Mouse (Mus musculus) retina, adult 2 months (tissue): ENCODE data around the gene Arpc5.
"Not testable (repeated sequence)": the region's sequence is repeated elsewhere in the genome, so short reads cannot be mapped to it uniquely, and the experiment has no call there.

Source experiments
- DNase-seq: peaks from one replicate; pipeline ENCODE4 v3.0.0-alpha.2; 2012; ENCODE audit warnings: low read depth, low spot score

The Arpc5 gene

DNA sequence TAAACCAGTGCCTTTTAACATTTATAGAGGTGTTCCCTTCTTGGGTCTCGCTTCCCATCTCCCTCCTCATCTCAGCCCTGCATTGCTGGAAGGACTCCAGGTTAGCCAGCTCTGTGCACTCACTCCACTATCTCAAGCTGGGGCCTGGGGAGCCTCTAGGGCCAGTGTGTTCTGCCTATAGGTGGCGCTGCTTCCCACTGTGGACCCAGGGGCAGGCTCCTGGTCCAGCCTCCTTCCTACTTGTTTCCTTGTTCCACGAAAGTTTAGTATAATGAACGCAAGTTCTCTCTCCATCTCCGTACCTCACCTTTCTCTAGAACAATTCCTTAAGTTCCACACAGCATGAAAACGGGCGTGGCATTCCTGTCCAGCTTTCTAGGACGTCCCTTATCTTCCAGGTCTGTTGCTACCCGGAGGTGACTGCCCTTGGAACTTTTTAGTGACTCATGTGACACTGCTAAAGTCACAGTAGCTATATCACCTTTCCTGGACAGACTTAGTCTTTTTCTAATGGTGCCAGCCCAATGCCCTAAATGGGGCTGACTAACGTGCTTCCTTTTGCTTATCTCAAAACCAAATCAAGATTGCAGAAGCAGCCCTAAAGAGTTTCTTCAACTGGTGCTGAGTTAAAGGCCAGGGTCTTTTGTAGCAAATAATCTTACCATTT, 12.9 kb downstream of the Arpc5 start:
- no peak for DNase-seq

DNA sequence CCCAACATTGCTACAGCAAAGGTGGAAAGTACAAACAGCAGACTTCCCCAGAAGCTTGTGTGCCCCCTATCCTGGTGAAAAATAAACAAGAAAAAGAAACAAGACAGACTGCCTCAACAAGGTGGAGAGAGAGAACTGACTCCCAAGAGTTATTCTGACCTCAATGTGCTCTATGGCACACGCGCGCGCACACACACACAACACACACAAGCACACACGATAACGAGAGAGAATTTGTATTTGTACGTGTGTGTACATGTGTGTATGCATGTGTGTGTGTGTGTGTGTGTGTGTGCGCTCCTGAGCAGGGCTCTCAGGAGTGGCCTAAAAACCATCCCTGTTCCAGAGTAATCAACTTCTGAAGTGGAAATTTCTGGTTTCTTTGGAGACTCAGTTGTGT, 18.3 kb downstream of the Arpc5 start:
- no peak for DNase-seq

DNA sequence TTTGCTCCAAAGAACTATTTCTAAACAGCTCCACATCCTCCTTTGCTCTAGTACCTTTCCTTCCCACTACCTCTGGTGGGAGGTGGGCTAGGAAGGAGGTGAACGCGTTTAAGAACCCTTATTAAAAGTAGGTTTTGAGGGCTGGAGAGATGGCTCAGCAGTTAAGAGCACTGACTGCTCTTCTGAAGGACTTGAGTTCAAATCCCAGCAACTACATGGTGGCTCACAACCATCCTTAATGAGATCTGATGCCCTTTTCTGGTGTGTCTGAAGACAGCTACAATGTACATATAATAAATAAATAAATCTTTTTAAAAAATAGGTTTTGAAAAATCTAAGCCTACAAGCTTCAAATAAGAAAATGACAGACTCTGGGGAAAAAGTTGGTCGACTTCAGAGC, 19.1 kb downstream of the Arpc5 start:
- not testable (repeated sequence) for DNase-seq

DNA sequence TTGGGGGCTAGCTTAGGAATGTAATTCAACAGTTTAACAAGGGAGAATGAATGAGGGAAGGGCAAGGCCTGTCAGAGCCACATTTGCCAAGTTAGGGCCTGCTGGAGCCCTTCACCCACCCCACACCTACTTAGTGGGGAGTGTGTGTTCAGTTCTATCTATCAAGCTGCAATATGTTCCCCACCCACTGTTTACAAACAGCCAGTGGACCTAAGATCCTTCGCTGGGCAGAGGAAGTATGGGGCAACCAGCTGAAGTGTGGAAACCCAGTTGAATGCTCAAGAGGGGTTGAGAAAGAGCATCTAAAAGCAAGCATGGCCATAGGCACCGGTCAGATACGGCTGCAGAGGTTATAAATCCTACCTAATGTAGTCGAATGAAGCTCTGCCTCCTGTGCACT, 20.6 kb downstream of the Arpc5 start:
- no peak for DNase-seq

DNA sequence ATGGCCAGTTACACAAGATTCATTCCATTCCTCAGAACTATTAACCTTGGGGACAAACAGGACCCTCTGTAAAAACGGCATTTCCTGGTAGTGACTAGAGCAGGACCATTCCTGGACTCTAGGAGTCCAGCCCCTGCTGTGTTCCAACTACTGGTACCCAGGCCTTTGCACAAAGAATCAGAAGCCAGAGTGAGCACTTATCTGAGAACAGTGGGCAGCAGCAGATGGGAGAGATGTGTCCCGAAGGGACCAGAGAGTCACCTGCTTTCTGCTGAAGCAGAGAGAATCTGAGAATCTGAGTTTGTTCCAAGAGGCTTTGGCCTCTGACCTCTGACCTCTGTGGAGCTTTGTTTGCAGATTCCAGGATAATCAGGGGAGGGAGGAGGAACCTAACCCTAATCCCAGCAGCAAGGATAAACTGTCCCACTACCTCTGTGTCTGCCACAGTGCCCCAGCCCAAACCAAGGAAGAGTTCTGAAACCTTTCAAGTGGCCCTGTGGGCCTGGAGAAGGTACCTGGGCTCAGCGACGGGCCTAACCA, 21.8 kb downstream of the Arpc5 start:
- no peak for DNase-seq

DNA sequence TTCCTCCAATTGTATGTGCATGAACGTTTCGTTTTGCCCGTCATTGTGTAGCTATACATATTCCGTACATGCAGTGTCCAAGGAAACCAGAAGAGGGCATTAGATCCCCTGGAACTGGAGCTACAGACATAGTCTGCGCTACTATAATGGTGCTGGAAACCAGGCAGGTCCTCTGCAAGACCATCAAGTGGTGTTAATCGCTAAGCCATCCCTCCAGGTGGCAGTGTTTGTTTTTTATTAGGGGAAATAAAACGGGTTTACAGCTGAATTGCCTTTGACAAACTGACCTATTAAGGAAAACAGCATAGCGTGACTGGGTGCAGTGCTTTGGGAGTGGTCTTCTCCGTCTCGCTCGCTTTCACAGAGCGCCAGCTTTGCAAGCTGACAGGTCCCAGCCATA, 23.9 kb downstream of the Arpc5 start:
- DNase-seq = no peak

DNA sequence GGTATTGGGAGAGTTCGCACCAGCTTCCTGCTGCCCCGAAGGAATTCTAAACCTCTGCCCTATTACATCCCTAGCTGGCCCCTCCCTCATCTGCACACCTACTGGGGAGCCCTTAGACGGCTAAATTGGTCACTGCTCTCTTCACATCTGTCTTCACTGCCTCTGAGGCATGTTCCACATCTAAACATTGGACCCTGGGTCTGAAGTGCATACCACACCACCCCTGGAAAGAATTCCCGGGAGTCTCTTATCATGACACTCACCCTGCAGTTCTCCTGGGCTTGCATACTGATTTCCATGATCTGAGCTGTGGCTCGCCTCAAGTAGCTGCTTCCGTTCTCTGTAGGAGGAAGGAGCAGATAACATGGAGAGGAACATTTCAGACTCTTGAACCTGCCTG, 24.5 kb downstream of the Arpc5 start:
- no peak for DNase-seq

DNA sequence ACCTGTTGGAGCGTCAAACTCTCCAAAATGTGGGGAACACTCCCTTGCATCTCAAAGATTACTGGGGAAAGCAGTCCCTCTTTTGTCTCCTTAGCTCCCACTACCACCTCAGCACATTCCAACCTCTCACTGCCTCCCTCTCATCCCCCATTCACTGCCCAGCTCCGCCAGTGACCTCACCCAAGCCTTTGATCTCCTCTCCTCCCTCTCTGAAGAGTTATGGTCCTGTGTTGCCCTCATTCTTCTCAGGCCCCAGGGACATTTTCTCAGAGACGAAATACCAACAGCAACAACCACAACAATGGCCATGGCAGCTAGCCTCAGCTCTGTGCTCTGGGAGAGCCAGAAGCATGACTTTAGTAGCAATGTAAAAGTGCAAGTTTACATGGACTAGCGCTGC, 24.9 kb downstream of the Arpc5 start:
- no peak for DNase-seq

DNA sequence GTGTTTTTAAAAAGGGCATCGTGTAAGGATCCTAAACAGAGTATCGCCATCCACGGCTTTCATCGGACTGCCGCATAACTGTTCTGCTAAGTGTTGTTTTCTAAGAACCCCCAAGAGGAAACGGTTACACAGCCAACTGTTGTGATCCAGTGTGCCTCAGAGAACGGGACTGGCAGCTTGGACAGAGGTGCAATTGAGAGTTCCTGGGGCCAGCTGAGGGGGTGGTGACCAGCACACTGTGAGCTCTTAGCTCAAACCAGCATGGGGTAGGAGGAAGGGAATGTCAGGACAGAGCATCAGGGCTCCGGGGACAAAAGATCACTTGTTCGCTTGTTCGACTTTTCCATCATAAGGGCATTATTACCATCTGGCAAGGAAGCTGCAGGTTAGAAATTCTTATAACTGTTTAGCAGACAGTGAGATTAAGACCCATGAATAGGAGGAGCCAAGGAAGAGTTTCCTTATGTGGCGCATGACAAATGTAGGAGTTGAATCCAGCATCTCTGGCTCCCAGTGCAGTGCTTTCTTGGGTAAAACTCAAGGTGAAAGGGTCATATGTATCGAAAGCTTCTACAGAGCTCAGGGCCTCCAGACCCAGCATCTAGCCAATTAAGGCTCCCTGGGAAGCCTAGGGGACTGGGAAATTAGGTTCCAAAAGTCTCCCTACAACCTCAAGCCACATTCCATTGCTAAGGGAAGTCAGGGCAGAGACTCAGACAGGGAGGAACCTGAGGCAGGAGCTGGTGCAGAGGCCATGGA, 26.6 kb downstream of the Arpc5 start:
- DNase-seq = no peak

DNA sequence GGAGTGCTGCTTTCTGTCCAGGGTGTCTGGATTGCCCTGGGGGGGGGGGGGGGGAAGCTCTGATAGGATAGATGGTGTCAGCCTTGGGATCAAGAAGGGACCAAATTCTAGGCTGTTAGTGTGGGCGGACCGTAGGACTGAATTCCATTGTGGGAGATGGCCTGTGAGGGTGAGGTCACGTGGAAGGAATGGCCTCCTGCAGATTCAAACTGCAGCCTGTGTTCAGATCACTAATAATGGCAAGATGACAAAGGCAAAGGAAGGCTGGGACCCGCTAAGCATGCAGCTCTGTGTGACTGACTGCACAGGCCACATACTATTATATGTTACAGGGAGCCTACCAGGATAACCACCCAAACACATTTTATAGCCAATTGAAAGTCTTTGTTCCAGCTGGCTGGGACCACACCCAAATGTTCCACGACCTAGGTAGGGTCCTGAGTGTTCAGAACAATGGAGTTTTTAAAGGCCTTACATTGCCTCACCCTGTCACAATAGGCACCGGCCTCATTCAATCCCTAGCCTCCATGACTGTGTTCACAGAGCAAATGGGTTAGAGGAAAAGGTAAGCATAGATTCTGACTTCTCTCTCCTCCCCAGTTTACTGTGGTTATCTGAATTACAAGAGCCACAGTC, 27.3 kb downstream of the Arpc5 start:
- no peak for DNase-seq

DNA sequence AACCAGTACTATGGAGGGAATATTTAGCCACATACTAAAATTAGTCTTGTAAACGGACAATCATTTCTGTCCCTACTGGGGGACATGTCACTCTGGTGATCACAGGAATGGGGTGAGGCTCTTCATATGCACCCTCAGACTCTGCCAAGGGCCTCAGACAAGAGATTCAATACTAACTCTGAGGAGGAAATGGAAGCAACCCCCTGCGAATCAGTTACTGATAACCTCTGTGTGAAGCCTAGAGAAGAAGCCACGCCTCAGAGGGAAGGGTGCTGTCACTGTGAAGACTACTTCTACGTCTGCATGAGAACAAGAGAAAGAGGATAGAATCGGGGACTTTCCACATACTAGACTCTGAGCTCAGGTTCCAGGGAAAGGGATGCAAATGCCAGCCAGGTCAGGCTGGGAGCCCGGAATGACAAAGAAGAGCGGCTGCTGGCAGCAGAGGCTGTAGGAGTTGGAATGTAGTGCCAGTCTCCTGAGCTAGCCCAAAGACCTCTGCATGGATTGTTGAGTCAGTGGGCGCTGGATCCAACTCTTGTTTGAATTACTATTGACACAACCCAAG, 29.4 kb downstream of the Arpc5 start:
- no peak for DNase-seq

DNA sequence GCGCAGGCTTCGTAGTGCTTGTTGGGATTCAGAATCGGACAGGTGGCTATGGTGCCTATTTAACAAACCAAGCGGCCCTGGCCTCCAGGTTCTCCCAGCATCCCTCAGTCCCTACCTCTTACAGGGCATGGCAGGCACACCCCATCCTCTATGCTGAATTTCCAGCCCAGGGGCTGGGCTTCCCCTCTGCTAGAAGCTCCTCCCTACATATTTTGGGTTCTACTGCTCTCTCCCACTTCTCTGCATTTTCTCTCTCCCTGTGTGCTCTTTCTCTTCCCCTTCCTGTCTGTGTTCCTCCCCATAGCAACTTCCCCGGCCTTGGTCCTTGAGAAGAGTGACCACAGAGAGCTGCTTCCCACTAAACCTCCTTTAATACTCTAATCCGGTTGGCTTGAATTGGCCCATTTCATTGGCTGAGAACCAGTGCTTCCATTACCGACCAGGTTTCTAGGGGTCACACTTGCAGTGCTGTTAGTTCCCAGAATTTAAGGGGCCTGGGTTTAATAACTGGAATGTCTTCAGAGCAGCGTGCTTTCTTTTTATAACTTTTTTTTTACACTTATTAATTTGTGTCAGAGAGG, 30.4 kb downstream of the Arpc5 start:
- no peak for DNase-seq

DNA sequence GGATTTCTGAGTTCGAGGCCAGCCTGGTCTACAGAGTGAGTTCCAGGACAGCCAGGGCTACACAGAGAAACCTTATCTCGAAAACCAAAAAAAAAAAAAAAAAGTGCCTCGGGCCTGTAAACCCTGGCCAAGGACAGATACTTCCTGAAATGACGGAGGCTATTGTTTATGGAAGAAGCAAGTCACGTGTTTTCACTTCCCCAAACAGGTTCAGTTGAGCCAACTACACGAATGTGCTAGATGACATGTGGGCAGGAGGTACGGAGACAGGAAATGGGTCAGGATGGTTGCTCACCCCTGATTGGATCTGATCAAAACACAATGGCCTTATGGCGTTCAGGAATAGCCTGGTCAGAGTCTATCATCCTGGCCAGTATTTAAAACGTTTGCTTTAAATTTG, 31.8 kb downstream of the Arpc5 start:
- no peak for DNase-seq

DNA sequence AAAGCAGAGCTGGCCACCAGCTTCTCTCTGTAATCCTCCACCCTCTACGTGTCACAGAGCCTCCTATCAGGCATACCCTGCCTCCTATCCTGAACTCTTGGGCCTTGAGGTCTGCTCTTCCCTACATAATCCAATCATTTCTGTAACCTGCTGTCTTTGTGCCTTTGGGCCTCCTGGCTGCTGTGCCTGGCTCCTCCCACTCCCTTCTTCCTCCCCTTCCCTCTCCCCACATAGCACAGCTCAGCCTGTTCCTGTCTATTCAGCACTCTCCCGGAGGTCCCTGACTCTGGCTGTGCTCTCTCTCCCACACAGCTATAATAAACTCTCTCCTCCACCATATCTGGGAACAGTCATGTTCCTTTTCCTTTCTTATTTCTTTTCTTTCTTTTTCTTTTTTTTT, 33.6 kb downstream of the Arpc5 start, which contains the start of gene Ncf2:
Ncf2 (plus strand) TSS at position 298 of the 400 bp plus-strand sequence.
- no peak for DNase-seq

DNA sequence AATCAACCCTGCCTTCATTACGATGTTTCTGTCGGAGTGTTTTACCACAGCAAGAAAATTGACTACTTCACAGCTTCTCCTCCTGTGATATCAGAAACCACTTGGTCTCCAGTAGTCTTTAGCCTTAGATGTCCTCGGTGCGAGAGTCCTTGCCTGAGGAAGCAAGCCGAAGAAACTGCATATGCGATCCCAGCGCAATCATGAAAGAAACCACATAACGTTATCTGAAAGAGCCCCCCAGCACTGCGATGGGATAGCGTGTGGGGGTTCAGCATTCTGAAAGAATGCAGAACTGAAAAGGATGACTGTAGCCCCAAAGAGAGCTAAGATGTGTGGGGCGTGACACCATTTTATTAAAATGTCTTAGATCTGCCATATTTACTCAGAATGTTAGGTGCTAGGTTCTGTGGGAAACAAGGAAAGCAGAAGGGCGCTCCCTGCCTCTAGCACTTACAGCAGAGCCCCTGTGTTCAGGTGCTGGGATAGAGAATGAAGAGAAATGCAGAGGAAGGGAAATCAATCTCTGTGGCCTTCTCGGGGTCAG, 34.4 kb downstream of the Arpc5 start:
- DNase-seq = no peak

DNA sequence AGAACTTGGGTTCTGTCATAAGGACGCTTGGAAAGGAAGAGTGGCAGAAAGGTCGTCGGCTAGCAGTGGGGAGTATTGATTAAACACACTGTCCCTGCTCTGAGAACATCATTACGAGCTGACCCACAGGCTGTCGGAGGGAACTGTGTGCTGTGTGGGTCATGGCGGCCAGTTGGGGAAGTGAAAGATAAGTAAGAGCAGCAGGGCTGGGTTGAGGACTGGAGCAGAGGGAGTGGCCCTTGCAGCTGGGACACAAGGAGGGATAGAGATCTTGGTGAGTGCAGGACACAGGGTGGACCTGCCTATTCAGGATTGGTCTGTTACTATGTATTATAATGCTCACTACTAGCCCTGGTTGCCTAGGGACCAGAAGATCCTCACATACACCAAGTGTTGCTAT, 38.6 kb downstream of the Arpc5 start:
- no peak for DNase-seq

DNA sequence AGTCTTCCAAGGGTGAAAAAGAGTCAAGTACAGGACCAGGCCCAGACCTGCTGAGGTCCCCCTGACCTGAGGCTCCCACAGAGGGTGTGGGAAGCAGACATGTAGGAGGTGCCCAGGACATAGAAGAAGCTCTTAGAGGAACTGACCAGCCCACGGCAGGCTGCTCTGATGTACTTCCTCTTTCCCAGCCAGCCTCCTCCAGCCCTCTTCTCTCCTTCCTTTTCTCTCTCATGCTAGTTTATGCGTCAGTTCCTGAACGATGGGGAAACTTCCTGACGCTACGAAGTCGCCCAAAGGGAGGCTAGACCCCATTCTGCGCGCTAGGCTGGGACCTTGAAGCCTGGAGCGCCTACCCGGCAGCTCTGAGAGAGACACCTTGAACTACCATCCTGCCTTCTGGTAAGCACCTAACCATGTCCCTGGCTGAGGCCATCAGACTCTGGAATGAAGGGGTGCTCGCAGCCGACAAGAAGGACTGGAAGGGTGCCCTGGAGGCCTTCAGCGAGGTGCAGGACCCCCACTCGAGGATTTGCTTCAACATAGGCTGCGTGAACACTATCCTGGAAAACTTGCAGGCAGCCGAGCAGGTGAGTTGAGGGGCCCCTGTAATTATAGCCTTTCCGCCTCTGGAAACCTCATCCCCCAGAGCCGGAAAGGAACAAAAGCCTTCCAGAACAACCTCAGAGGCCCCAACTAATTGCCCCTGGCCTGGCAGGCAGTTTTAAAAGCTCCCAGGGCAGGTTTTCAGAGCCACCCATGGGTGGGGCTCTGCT, 41.5 kb downstream of the Arpc5 start:
- no peak for DNase-seq

DNA sequence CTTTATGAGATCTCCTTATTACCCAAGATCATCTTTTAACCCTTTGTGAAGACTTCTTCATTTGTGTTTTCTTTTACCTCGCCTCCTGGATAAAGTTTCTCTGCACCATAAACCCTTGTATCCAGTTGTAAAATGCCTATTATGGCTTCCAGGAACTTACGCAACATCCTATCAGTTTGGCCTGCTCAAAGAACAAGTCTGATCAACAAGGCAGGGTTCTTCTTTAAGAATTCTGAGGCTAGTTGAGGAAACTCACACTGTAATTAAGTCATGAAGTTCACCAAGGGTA, 42.0 kb downstream of the Arpc5 start:
- no peak for DNase-seq

DNA sequence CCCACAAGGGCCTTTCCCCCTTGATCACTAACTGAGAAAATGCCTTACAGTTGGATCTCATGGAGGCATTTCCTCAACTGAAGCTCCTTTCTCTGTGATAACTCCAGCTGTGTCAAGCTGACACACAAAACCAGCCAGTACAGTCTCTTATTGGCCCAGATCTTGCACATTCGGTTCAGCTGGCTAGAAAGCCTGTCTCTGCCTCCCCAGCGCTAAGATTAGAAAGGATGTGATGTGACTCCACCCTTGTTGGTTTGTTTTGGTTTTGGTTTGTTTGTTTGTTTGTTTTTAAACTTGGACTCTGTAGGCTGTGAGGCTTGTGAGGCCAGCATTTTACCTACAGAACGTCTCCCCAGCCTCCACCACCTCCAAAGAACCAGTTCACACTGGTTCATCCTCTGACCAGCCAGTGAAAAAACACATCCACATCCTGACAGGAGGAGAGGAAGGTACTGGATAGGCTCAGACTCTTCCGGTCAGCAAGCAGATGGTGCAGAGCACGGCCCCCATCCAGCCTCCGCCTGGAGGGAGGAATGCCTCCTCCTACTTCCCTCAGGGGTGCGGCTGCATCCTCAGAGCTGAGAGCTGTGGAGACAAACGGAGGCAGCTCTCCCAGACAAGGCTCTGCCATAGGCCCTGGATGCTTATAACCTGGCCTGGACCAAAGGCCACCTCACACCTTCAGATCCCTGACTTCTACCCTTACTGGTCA, 43.4 kb downstream of the Arpc5 start:
- DNase-seq = no peak
